Mouse (Mus musculus): ENCODE results near the gene Rusc2. TPM values are rescaled to one million over a fixed set of nuclear protein-coding genes. Genes with fewer than 3 reads are reported as not detected.

Rusc2 gene
- polyA plus RNA-seq, 1 experiment = 0.03 TPM

DNA sequence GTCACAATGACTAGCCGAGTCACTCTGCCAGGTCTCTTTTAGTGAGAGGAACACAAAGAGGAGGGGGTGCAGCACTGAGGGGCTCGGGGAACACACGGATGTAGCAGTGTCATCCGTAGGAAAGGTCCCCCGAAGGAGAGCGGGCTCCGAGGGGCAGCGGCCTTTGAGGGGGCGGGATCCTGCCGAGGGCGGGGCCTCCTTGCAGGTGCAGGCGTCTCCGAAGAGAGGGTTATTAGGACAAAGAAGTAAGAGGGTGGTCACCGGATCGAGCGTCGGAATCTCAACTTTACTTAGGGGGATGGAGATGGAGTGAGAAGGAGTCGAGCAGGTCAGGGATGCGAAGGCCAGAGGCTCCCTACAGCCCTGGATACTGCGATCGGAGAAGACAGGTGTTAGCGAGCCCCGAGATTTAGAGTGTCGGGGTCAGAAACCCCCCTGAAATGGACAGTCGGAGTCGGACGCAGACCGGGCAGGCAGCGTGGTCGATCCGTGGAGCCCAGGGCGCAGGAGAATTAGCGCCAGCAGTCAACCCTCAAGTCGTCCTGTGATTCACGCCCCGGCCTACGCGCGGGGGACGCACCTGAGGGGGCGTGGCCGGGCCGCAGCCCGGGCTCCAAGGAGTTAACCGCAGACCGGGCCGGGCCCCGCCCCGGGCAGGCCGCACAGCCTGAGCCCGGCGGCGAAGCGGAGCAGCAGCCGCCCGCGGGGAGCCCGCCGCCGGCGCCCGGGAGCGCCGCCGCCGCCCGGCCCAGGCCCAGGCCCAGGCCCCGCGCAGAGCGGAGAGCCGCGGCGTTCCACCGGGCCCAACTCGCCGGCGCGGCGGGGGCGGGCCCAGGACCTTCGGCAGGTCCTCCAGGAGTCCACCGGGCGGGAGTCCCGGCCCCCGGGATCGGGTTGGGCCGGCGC, 60.9 kb downstream of the Rusc2 start:
- no peak for TF ChIP-seq TAL1 (IDR thresholded peaks at IDR 0.05; ENCODE audit: low read length)
- no peak for TF ChIP-seq GATA1 (IDR thresholded peaks at IDR 0.05; ENCODE audit: low read length)
- H3K4me3 ChIP-seq (replicated peaks) = peak overlapping the region; percentile 84
- H3K27me3 ChIP-seq (ENCODE audit: control insufficient read depth) = peaks cover 9% of the 10 kb centered on the region
- no peaks in the 10 kb centered on the region for H3K9me3 ChIP-seq (ENCODE audit: control insufficient read depth, low read length)
- peaks cover 18% of the 10 kb centered on the region for H3K36me3 ChIP-seq (ENCODE audit: control insufficient read depth)
- peaks cover 20% of the 10 kb centered on the region for H3K4me1 ChIP-seq (ENCODE audit: control insufficient read depth)

GRCm38 (mm10) chr4:43443511-43443910, 61.7 kb downstream of the Rusc2 start:
- Histone ChIP-seq H3K9me3 (ENCODE audit: control insufficient read depth, low read length) (no peaks in the 10 kb centered on the region), H3K4me3 (replicated peaks) (peak overlapping the region; percentile 84), H3K36me3 (ENCODE audit: control insufficient read depth) (peaks cover 18% of the 10 kb centered on the region), H3K4me1 (ENCODE audit: control insufficient read depth) (peaks cover 19% of the 10 kb centered on the region), H3K27me3 (ENCODE audit: control insufficient read depth) (peaks cover 9% of the 10 kb centered on the region)
- TF ChIP-seq GATA1 (IDR thresholded peaks at IDR 0.05; ENCODE audit: low read length) = no peak
- no peak for TF ChIP-seq TAL1 (IDR thresholded peaks at IDR 0.05; ENCODE audit: low read length)

DNA sequence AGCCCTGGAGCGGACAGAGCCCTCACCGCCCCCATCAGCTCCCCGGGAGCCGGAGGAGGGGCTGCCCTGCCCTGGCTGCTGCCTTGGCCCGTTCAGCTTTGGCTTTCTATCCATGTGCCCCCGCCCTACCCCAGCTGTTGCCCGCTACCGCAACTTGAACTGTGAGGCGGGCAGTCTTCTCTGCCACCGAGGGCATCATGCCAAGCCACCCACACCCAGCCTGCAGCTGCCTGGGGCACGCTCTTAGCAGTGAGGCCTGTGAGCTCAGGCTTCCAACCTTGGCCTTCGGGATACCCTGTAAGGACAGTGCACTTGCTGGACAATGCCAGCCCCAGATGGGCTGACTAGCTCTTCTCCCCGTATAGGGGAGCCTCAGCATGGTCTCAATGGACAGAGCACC, 65.5 kb downstream of the Rusc2 start:
- TF ChIP-seq GATA1 (IDR thresholded peaks at IDR 0.05; ENCODE audit: low read length) (no peak), TAL1 (IDR thresholded peaks at IDR 0.05; ENCODE audit: low read length) (no peak)
- Histone ChIP-seq H3K36me3 (ENCODE audit: control insufficient read depth) (peaks cover 18% of the 10 kb centered on the region), H3K9me3 (ENCODE audit: control insufficient read depth, low read length) (no peaks in the 10 kb centered on the region), H3K4me1 (ENCODE audit: control insufficient read depth) (peaks cover 16% of the 10 kb centered on the region), H3K4me3 (replicated peaks) (no peak overlapping the region), H3K27me3 (ENCODE audit: control insufficient read depth) (peaks cover 20% of the 10 kb centered on the region)

GRCm38 (mm10) chr4:43448554-43448953, 66.8 kb downstream of the Rusc2 start:
- Histone ChIP-seq H3K4me1 (ENCODE audit: control insufficient read depth) (peaks cover 5% of the 10 kb centered on the region), H3K4me3 (replicated peaks) (no peak overlapping the region), H3K9me3 (ENCODE audit: control insufficient read depth, low read length) (no peaks in the 10 kb centered on the region), H3K36me3 (ENCODE audit: control insufficient read depth) (peaks cover 18% of the 10 kb centered on the region), H3K27me3 (ENCODE audit: control insufficient read depth) (peaks cover 29% of the 10 kb centered on the region)
- no peak for TF ChIP-seq GATA1 (IDR thresholded peaks at IDR 0.05; ENCODE audit: low read length)
- no peak for TF ChIP-seq TAL1 (IDR thresholded peaks at IDR 0.05; ENCODE audit: low read length)

- Histone ChIP-seq H3K27me3 (ENCODE audit: control insufficient read depth) (peaks cover 46% of the 10 kb centered on the region), H3K4me1 (ENCODE audit: control insufficient read depth) (no peaks in the 10 kb centered on the region), H3K9me3 (ENCODE audit: control insufficient read depth, low read length) (no peaks in the 10 kb centered on the region), H3K36me3 (ENCODE audit: control insufficient read depth) (peaks cover 2% of the 10 kb centered on the region), H3K4me3 (replicated peaks) (no peak overlapping the region)
- TF ChIP-seq GATA1 (IDR thresholded peaks at IDR 0.05; ENCODE audit: low read length) (no peak), TAL1 (IDR thresholded peaks at IDR 0.05; ENCODE audit: low read length) (no peak)
Measured at GRCm38 (mm10) chr4:43452315-43452714, 70.5 kb downstream of the Rusc2 start.

- no peak overlapping the region for H3K4me3 ChIP-seq (replicated peaks)
- peaks cover 48% of the 10 kb centered on the region for H3K27me3 ChIP-seq (ENCODE audit: control insufficient read depth)
- no peaks in the 10 kb centered on the region for H3K9me3 ChIP-seq (ENCODE audit: control insufficient read depth, low read length)
- no peaks in the 10 kb centered on the region for H3K36me3 ChIP-seq (ENCODE audit: control insufficient read depth)
- no peaks in the 10 kb centered on the region for H3K4me1 ChIP-seq (ENCODE audit: control insufficient read depth)
- TF ChIP-seq TAL1 (IDR thresholded peaks at IDR 0.05; ENCODE audit: low read length) = no peak
- no peak for TF ChIP-seq GATA1 (IDR thresholded peaks at IDR 0.05; ENCODE audit: low read length)
Measured at GRCm38 (mm10) chr4:43453413-43453812, 71.6 kb downstream of the Rusc2 start.

GRCm38 (mm10) chr4:43454041-43454836, 72.5 kb downstream of the Rusc2 start, which contains the start of gene Cd72:
Gene Cd72, minus strand, starts transcription at chr4:43454628.
- Histone ChIP-seq H3K4me1 (ENCODE audit: control insufficient read depth) (no peaks in the 10 kb centered on the region), H3K36me3 (ENCODE audit: control insufficient read depth) (no peaks in the 10 kb centered on the region), H3K9me3 (ENCODE audit: control insufficient read depth, low read length) (no peaks in the 10 kb centered on the region), H3K4me3 (replicated peaks) (no peak within 1 kb of the TSS), H3K27me3 (ENCODE audit: control insufficient read depth) (peaks cover 48% of the 10 kb centered on the region)
- no peak for TF ChIP-seq TAL1 (IDR thresholded peaks at IDR 0.05; ENCODE audit: low read length)
- TF ChIP-seq GATA1 (IDR thresholded peaks at IDR 0.05; ENCODE audit: low read length) = no peak

GRCm38 (mm10) chr4:43456470-43456869, 74.7 kb downstream of the Rusc2 start:
- H3K36me3 ChIP-seq (ENCODE audit: control insufficient read depth) = no peaks in the 10 kb centered on the region
- no peaks in the 10 kb centered on the region for H3K9me3 ChIP-seq (ENCODE audit: control insufficient read depth, low read length)
- no peaks in the 10 kb centered on the region for H3K4me1 ChIP-seq (ENCODE audit: control insufficient read depth)
- TF ChIP-seq TAL1 (IDR thresholded peaks at IDR 0.05; ENCODE audit: low read length) (no peak), GATA1 (IDR thresholded peaks at IDR 0.05; ENCODE audit: low read length) (no peak)
- peaks cover 43% of the 10 kb centered on the region for H3K27me3 ChIP-seq (ENCODE audit: control insufficient read depth)
- no peak overlapping the region for H3K4me3 ChIP-seq (replicated peaks)

DNA sequence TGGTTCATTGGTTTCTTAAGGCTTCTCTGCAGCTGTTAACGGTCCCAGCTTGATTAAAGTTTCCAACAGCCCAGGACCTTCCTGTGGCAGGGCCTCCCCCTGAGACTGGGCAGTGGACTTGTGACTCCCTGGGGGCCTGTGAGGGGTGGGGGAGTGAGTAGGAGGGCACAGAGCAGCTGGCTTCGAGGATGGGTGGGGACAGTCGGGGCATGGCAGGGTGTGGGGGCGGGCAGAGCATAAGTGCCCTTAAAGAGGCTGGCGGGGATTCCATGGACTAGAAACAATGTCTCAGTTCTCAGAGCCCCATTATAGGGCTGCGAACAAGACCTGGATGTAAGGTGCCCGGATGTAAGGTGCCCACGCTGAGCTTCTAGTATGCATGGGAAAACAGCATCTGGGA, 75.3 kb downstream of the Rusc2 start:
- no peaks in the 10 kb centered on the region for H3K36me3 ChIP-seq (ENCODE audit: control insufficient read depth)
- no peaks in the 10 kb centered on the region for H3K9me3 ChIP-seq (ENCODE audit: control insufficient read depth, low read length)
- TF ChIP-seq GATA1 (IDR thresholded peaks at IDR 0.05; ENCODE audit: low read length) (no peak), TAL1 (IDR thresholded peaks at IDR 0.05; ENCODE audit: low read length) (no peak)
- peaks cover 38% of the 10 kb centered on the region for H3K27me3 ChIP-seq (ENCODE audit: control insufficient read depth)
- H3K4me1 ChIP-seq (ENCODE audit: control insufficient read depth) = no peaks in the 10 kb centered on the region
- H3K4me3 ChIP-seq (replicated peaks) = no peak overlapping the region
